Mouse (Mus musculus) T-helper 17 cell (primary cell): ENCODE results near the gene H2-Ob.

ENCODE experiments used
- in situ Hi-C, 2 experiments: fragments of 300-600 bp; cut with MboI, MseI; formaldehyde crosslinking; loops; 1 replicate in 1 of 2; 2 replicates in 1 of 2; pipeline ENCODE4 v1.15.1; 2025; ENCODE audit warnings: high pct_unique_total_duplicates in 2 of 2

Gene H2-Ob

GRCm38 (mm10) chr17:34270230-34270629, 31.5 kb downstream of the H2-Ob start:
- in situ Hi-C loops = no loop called here

GRCm38 (mm10) chr17:34270940-34271339, 32.2 kb downstream of the H2-Ob start:
- in situ Hi-C loops = no loop called here

DNA sequence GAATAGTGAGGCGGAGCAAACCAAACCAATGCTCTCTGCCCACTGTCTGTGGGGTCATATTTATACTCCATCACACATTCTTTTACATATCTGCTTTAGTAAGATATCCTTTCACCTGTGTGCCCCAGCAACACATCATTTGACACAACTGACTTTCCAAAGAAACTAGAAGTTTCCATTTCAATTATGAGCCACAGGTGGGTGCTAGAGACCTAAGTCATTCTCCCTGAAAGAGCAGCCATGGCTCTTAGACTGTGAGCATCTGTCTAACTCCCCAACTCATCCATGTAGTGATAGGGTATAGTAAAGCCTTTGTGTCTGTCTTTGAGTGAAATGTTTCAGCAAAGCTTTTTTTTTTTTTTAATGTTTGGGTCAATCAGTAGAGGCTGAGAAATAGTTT, 33.4 kb downstream of the H2-Ob start:
- in situ Hi-C loops = no loop called here

GRCm38 (mm10) chr17:34280499-34281038, 41.9 kb downstream of the H2-Ob start:
- in situ Hi-C loops = loop anchor here in 1 of 2 experiments (5.0 kb wide), 1 partner anchor 42 kb away; no protein-coding TSS in a partner anchor

DNA sequence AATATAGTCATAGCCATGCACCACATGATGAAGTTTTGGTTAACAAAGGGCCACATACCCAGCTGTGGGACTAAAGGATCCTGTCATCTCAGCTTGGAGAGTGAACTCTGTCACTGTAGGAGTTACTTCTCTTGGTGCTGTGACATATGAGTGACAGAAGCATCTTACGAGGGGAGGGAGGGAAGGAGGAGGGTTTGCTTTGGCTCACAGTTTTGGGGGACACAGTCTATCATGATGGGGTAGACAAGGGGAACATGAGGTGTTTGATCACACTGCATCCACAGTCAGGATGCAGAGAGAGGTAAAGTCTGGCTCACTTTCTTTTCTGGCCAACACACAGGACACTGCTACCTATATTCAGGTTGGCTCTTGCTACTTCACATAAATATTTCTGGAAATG, 43.1 kb downstream of the H2-Ob start:
- in situ Hi-C loops = loop anchor here in 1 of 2 experiments (5.0 kb wide), 1 partner anchor 40 kb away; no protein-coding TSS in a partner anchor

DNA sequence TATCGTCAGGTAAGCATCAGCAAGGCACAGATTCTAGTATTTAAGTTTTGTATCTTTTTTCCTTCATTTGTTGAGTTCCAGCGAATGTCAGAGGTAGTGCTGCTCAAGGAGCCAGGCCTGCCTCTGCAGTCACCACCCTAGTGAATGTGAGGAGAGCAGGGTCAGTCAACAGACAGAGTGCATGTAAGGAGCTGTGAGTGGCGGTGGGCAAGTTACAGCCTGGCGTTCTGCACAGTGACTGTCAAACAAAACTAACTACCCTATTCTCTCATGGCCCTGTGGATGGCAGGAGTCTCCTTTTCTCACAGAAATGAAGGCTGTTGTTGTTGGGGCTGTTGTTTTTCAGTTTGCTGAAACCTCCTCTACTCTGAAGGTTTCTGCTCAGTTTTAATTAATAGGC, 46.7 kb downstream of the H2-Ob start:
- in situ Hi-C loops = no loop called here

GRCm38 (mm10) chr17:34285848-34286247, 47.1 kb downstream of the H2-Ob start:
- in situ Hi-C loops = no loop called here

DNA sequence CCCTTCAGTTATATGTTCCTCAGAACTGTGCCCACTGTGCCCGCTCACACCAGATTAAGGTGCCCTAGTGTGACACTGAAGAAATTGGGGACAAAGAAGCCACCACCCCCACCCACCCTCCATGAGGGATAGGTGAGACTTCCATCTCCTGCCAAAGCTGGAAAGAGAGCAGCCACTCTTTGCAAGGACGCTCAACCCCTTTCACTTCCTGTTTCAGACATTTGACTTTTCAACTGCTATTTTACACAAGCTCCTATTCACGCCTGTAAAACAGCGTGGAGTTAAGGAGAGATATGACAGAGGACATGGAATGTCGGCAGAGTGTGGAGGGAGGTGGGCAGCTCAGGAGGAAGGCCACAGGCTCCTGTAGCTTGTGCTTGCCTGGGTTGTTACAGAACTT, 47.8 kb downstream of the H2-Ob start:
- in situ Hi-C loops = no loop called here

DNA sequence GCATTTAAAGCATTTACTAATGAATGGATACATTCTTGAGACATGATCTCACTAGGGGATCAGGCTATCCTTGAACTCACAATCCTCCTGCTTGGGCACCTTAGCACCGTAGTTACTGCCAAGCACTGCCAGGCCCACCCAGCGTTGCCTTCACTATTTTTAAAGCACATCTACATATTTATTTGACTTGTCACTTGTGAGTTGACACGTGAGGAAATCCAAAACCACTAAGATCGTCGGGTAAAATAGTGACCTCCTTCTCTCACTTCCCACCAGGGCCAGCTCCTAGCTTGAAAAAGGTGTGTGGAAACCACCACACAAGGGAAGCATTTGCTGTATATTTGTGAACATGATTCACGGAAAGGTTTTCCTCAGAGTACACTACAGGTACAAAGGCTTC, 48.3 kb downstream of the H2-Ob start:
- in situ Hi-C loops = no loop called here

DNA sequence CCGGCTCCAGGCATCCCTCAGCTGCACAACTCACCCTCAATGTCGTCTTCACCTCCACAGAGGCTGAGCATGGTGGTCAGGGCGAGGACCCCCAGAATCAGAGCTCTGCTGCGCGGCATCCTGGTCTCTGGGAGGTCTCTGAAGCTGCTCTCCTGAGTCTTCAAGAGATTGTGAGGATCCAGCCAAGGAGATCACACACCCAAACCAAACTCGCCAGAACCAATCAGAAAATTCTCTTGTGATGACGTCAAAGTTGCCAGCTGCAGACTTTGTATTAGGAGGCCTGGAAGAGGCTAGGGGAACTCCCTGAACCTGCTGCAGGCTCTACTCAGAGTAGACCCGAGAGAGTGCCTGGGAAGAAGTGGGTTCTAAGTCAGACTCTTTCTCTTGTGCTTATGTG, 48.9 kb downstream of the H2-Ob start, which contains the start of gene H2-Aa:
Gene H2-Aa (minus strand): TSS at position 176 of the 400 bp plus-strand sequence.
- in situ Hi-C loops = no loop called here

DNA sequence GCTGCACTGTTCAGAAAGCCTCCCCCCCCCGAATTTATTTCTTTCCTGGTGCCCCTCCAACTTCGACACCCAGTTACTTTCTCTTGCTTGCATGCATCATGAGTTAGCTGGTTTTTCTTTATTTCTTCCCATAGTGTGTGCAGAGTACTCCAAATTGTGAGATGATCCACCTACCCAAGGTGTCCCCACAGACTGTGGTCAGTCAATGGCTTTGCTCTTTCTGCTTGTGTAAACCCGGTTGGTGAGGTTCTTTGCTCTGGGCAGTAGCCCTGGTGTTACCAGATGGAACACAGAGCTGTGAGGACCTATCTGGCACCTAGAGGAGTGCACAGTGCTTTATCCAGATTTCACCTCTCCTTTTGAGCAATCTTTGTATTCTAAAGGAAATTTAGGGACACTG, 49.4 kb downstream of the H2-Ob start:
- in situ Hi-C loops = no loop called here

- in situ Hi-C loops = no loop called here
These were observed 52.9 kb downstream of the H2-Ob start for GRCm38 (mm10) chr17:34291609-34292008.

GRCm38 (mm10) chr17:34292570-34292969, 53.9 kb downstream of the H2-Ob start:
- in situ Hi-C loops = no loop called here

- in situ Hi-C loops = no loop called here
These were observed 54.8 kb downstream of the H2-Ob start for GRCm38 (mm10) chr17:34293533-34293932.

DNA sequence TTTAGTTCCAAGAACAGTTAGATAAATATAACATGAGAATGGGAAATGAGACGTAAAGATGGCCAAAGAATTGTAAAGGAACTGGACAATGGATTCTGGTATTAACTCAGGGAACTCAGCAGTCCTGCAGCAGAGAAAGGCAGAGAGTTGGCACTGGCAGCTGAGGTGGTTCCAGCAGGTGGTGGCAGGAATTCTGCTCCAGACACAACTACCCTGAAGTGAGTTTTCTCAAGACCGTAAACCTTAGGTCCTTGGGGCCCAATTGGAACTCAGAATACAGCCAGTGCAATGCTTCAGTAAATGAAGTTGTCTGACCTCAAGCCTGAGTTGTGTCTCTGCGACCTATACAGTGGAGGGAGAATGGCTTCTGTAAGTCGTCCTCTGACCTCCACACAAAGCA, 55.5 kb downstream of the H2-Ob start:
- in situ Hi-C loops = no loop called here

DNA sequence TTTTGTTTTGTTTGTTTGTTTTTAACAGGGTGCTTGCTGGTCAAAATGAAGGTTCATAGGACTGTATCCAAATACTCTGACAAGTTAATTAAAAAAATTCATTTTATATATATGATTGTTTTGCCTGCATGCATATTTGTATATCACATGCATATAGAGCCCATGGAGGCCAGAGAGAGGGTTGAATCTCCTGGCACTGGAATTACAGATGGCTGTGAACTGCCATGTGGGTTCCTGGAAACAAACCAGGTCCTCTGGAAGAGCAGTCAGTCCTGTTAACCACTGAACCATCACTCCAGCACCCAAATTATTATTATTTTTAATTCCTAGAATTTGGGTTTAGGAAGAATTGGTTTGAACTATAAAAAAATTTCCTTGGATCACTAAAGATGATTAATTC, 56.6 kb downstream of the H2-Ob start:
- in situ Hi-C loops = no loop called here

GRCm38 (mm10) chr17:34295891-34296794, 57.4 kb downstream of the H2-Ob start:
- in situ Hi-C loops = no loop called here

- in situ Hi-C loops = no loop called here
These were observed 60.7 kb downstream of the H2-Ob start for GRCm38 (mm10) chr17:34299356-34299755.

DNA sequence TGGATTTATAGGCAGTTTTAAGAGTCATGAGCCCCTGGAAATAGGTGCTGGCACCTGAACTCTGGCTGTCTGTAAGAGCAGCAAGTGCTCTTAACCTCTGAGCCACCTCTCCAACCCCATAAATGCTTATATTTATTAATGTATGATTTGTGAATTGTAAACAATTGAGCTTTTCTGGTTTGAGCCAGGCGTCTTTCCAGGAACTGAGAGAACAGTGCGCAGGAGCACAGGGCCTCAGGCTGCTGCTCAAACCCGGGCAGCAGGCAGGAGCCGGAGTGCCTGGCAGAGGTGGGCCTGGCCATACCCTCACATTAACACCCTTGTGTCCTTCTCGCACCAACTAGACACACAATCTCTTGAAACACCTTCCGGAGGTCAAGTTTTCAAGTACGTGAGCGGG, 61.4 kb downstream of the H2-Ob start:
- in situ Hi-C loops = no loop called here

GRCm38 (mm10) chr17:34300691-34301566, 62.2 kb downstream of the H2-Ob start:
- in situ Hi-C loops = no loop called here

GRCm38 (mm10) chr17:34301670-34302190, 63.0 kb downstream of the H2-Ob start:
- in situ Hi-C loops = no loop called here

GRCm38 (mm10) chr17:34303789-34304188, 65.1 kb downstream of the H2-Ob start:
- in situ Hi-C loops = no loop called here
